Mouse (Mus musculus) spleen, adult 12 weeks (tissue): ENCODE results near the gene Faim.

Experiments
- DNase-seq: peaks from one replicate; pipeline ENCODE4 v3.0.0; 2022; ENCODE audit warnings: low spot score

Gene Faim

DNA sequence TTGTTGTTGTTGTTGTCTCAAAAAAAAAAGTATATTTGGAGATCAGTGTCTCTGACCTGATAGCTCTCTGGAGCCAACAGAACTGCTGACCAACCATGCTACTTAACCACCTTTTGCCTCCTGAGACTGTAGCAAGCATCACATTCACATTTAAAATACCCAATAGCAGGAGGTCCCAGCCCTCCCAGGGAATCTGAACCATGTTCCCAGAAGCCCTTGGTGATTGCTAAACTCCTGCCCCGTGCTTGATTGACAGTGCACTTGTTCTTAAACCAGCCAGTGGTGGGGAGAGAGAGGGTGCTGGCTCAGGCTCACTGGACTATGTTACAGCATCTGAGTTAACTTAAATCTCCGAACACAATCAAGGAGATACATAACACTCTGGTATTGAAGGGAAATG lies 11.3 kb upstream of the Faim start:
- DNase-seq = no peak

GRCm38 (mm10) chr9:98976081-98976480 lies 10.1 kb upstream of the Faim start:
- no peak for DNase-seq

GRCm38 (mm10) chr9:98976520-98976919 lies 9.7 kb upstream of the Faim start:
- no peak for DNase-seq

- peak; percentile 81 for DNase-seq
These were observed 6.4 kb upstream of the Faim start for GRCm38 (mm10) chr9:98979431-98980416.

DNA sequence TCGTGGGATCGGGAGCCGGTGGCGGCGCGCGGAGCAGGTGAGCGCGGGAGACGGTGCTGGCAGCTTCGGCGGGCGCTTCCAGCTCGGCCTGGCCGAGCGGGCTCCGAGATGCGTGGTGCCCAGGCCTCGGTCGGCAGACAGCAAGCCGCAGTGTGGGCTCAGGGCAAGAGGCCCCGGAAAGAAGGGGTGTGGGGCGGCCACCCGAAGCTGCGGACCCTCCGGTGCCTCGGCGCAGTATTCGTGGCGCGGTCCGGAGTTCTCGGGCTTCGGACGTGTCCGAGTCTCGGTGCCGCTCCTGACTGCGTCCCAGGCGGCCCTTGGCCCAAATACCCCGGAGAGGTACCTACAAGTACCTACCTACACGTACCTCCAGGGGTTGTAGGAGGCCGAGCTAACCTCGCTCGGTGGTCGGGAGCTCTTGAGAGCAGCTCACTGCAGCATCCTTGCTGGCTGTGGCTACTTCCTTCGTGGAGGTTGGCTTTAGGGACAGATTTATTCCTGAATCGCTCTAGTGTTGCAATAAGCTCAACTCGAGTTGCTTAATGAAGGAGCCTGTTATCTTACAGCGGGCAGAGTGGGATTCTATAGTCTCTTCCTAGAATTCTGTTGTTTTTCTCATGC lies 413 bp downstream of the Faim start:
- no peak for DNase-seq

DNA sequence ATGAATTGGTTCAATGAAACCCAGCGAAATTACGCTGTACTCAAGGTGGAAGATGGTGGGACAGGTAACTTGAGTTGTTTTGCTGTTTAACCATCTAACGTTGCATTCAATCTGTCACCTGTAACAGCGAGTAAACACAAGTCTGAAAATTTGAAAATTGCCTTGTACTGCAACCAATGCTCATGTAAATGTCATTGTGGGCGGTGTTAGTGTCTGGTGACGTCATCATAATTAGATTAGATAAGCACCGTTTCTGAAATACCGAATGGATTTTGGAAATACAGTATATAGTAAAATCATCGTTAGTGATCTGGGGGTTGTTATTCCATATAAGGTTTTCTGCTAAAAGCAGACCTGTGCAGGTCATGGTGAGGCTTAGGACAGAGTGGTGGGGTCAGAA lies 958 bp downstream of the Faim start:
- no peak for DNase-seq

- DNase-seq = no peak
These were observed 7.9 kb downstream of the Faim start for GRCm38 (mm10) chr9:98994103-98994502.

- DNase-seq = no peak
These were observed 13.7 kb downstream of the Faim start for GRCm38 (mm10) chr9:98999881-99000339.

GRCm38 (mm10) chr9:99001326-99001725 lies 15.2 kb downstream of the Faim start:
- DNase-seq = no peak

DNA sequence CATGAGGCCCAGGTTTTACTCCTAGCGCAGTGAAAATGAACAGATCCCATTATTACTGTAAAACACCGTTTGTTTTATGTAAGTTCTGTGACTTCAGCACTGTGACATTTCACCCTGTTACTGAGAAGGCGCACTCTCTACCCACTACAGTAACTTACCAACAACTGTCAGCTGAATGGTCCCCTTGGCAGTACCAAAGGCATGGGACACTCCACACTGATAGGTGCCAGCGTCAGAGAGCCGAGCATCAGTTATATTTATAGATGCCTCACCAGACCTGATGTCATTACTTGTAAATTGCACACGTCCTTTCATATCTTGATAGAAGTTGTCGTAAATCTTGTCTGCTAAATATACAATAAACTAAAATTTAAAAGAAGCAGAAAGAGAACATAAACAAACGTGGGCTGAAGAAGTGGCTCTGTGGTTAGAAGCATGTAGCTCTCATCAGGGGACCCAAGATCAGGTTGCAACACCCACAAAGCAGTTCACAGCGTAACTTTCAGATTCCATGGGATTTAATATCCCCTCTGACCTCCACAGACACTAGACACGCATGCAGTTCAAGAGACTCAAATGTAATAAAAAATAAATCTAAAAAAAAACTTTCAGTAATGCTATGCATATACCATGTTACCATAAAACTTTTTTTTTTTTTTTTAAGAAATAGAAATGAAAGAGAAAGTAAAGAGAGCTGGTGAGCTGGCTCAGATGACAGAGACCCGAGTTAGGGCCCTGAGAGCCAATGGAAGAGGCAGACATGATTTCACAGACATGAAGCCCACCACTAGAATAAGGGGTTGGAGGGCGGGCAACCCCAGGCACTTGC lies 23.1 kb downstream of the Faim start:
- DNase-seq = no peak

GRCm38 (mm10) chr9:99009898-99010199 lies 23.7 kb downstream of the Faim start:
- DNase-seq = no peak

DNA sequence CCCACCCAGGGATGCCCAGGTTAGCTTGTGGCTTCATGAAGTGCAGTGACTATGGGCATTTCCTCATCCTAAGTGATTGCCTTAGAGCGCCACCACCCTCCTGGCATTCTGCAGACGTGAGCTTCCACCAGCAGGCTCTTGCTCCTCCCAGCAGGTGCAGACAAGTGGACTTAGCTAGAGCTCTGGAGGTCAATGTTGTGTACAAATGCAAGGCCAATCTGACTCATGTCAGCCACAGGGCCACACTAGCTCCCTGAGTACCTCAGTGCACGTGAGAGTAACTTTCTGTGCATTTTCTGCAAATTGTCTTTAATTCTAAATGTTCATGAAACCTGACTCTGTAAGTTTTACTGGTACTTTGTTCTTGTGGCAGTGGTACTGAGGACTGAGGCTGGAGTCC lies 30.1 kb downstream of the Faim start:
- no peak for DNase-seq

GRCm38 (mm10) chr9:99016759-99017158 lies 30.6 kb downstream of the Faim start:
- no peak for DNase-seq

DNA sequence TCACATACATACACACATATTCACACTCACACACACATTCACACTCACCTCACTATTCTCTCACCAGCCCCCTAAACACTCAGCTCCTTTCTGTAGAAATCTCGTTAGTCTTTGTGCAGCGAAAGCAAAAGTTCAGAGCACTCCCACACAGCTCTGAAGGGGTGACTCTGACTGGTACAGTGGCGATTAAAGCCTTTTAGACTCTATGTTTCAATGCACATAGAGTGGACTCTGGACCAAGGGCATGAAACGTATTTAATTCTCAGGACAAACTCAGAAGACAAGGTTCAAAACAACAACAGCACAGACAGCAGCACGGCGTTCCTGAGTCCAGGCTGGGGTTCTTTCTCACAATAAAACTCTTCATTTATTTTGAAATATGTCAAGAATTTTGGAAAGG lies 31.5 kb downstream of the Faim start:
- no peak for DNase-seq

GRCm38 (mm10) chr9:99021166-99021565 lies 35.0 kb downstream of the Faim start:
- no peak for DNase-seq

- DNase-seq = no peak
These were observed 35.6 kb downstream of the Faim start for GRCm38 (mm10) chr9:99021751-99022150.

DNA sequence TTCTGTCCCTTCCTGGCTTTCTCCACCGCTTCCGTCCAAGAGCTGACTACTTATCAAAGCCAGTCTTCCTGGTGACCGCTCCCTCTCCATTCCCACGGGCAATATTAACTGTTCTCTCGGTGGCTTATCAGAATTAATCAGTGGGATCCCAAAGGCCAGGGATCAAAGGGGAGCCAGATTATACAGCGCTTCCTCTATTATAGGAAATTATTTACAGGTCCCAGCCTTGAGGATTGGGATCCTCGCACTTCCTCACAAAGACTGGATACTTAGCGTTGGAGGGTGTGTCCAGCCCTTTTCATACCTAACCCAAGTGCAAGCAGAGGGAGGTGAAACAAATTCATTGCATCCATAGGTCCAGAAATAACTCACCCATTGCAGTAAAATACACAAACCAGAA lies 45.9 kb downstream of the Faim start:
- DNase-seq = no peak

DNA sequence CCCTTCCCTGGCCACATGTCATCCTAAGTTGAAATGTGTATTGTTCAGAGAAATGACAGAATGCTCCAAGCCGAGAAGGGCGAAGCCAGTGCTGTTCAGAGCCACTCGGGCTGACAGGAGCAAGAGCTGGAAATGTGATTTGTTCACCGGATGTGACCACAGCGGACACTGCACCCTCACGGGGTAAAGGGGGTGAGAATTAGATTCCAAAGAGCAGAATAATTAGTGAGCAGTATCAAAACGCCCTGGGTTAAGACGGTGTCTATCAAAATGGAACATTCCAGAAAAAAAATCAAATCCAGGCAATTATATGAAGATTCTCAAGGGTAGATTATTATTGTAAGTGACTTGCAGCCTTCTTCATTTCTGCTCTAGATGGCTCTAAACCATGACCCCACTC lies 47.9 kb downstream of the Faim start:
- no peak for DNase-seq

DNA sequence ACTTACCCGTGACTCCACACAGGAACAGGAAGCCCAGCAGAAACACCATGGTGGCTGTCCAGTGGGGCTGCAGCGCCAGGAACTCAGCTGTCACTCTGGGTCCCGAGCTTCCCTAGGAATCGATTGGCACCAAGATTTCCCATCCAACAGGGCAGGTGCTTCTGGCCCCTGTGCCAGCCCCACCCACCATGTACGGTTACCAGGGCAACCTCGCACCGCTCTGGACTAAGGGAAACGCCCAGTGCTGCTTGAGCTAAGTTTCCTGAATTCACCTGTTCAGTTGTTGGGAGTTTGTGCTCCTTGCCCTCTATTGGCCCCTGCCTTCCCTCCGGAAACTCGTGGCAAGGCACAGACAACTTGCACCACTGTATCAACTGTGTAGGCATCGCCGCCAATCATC lies 49.4 kb downstream of the Faim start, which contains the start of gene Gm1123:
Gm1123 (minus strand) TSS at position 141 of the 400 bp plus-strand sequence.
- DNase-seq = no peak

- DNase-seq = no peak
These were observed 55.8 kb downstream of the Faim start for GRCm38 (mm10) chr9:99041994-99042393.

- no peak for DNase-seq
These were observed 56.5 kb downstream of the Faim start for GRCm38 (mm10) chr9:99042641-99043040.

DNA sequence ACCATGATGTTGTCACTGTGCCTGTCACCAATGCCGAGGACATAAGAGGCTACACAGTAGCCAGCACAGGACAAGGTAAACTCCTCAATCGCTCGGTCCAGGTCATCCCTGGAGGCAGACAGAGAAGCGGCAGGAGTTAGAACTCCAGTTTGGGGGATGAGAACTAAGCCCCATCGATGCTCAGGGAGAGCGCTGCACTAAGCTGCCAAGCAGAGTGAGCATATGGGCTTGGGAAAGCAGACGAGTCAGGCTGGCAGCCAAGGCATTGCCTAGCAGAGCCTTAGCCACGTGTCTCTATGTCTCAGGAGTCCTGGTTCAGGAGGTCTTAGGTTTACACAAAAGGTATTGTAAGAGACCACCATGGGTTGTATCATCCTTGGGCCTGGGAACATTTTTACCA lies 58.6 kb downstream of the Faim start:
- DNase-seq = no peak
